Mouse (Mus musculus) heart, postnatal 0 days (tissue): ENCODE data around the gene Nkpd1.

Experiments
- CTCF ChIP-seq: IDR thresholded peaks from 2 replicates; pipeline ENCODE4 v1.5.1; 2016; ENCODE audit warnings: antibody characterized with exemption, control low read depth, low read depth
- EP300 ChIP-seq: IDR thresholded peaks from 2 replicates; pipeline ENCODE4 v1.6.1; 2016; ENCODE audit warnings: antibody characterized with exemption, low read depth

DNA sequence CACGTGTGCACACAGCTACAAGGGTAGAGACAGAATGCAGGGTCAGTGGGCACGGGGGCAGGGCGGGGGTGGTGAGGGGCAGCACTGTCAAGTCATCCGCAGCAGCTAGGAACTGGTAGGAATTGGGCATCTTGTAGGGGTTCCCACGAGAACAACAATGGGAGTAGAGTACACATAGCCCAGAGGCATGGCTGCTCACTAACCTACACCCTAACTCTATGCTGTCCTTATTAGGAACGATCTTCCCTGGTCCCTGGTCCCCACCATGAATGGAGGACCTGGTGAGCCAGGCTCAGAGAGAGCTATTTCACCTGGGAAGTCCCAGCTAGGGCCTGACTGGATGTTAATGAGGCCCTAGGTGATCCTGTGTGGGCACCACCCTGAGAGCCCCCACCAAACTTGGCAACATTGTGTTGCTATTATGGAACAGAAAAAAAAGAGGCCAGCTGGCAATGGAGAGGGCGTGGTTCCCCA, 24.1 kb downstream of the Nkpd1 start:
- TF ChIP-seq CTCF (no peak), EP300 (no peak)
